Mouse (Mus musculus): ENCODE measurements around the gene Slc26a10.

GRCm38 (mm10) chr10:127122018-127122417 lies 58.4 kb downstream of the Slc26a10 start:
- TF ChIP-seq POLR2A (IDR thresholded peaks at IDR 0.05; ENCODE audit: insufficient read depth, low read depth, low read length) = no peak
- no peak for TF ChIP-seq CTCF (IDR thresholded peaks at IDR 0.05; ENCODE audit: insufficient read depth, low read depth, low read length)

Data from olfactory bulb, adult 2 months (tissue).